Mouse (Mus musculus): ENCODE measurements around the gene Mast4. TPM values are rescaled to one million over a fixed set of nuclear protein-coding genes. Genes with fewer than 3 reads are reported as not detected.
A peak's percentile ranks its signal among the peaks of the same experiment; 100 is the strongest.

Mast4 gene
- polyA plus RNA-seq, 1 experiment from 2014 or later = 19.5 TPM

- Histone ChIP-seq H3K27me3 (ENCODE audit: control insufficient read depth, insufficient read depth, low read length) (no peaks in the 10 kb centered on the region), H3K9me3 (ENCODE audit: control insufficient read depth, low read length) (no peaks in the 10 kb centered on the region), H3K4me2 (ENCODE audit: low read depth) (no peak overlapping the region), H3K27ac (ENCODE audit: low read depth, low read length) (no peak overlapping the region), H3K4me3 (ENCODE audit: low read depth, low read length) (no peak overlapping the region), H3K9ac (ENCODE audit: low read length) (no peak overlapping the region), H3K36me3 (ENCODE audit: control insufficient read depth, insufficient read depth, low read length) (no peaks in the 10 kb centered on the region), H3K4me1 (ENCODE audit: control insufficient read depth, insufficient read depth, low read length) (peaks cover 7% of the 10 kb centered on the region; the same call in 1 of the 2 replicates)
- whole genome bisulfite sequencing = 58% methylated on average over 6 of the region's 6 CpGs
- ATAC-seq (ENCODE audit: insufficient read depth, low FRiP score, low TSS enrichment) = no peak
- no peak for DNase-seq (ENCODE audit: low spot score)
Observed at GRCm38 (mm10) chr13:102878631-102879030, 455.7 kb downstream of the Mast4 start.

DNA sequence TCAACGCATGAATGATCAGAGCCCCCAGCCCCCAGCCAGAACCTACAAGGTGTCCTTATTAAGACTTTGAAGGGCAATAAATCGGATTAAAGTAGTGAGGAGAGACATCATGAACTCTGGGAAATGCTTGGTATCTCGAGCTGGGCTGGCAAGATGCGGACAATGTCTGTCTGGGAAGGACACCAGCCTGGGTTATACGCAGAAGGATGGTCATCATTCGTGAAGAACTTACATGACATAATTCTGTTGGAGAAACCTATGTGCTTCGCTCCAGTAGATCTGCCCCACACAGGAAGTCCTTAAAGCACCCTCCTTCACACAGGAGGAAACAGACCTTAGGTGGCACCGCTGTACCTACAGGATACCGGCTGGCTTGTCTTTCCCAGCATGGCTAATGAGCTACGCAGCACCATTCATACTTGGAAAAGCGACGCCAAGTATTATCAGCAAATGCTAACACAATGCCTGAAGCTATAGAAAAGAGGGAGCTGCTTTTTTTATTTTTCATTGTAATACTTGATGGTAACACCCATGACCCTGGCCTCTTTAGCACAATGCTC is 456.5 kb downstream of the Mast4 start:
- Histone ChIP-seq H3K4me1 (ENCODE audit: control insufficient read depth, insufficient read depth, low read length) (peaks cover 7% of the 10 kb centered on the region; the same call in 1 of the 2 replicates), H3K36me3 (ENCODE audit: control insufficient read depth, insufficient read depth, low read length) (no peaks in the 10 kb centered on the region), H3K27ac (ENCODE audit: low read depth, low read length) (no peak overlapping the region), H3K4me3 (ENCODE audit: low read depth, low read length) (no peak overlapping the region), H3K9me3 (ENCODE audit: control insufficient read depth, low read length) (no peaks in the 10 kb centered on the region), H3K27me3 (ENCODE audit: control insufficient read depth, insufficient read depth, low read length) (no peaks in the 10 kb centered on the region), H3K9ac (ENCODE audit: low read length) (no peak overlapping the region), H3K4me2 (ENCODE audit: low read depth) (no peak overlapping the region)
- WGBS = 88% methylated on average over 12 of the region's 12 CpGs
- no peak for DNase-seq (ENCODE audit: low spot score)
- no peak for ATAC-seq (ENCODE audit: insufficient read depth, low FRiP score, low TSS enrichment)

- Histone ChIP-seq H3K4me1 (ENCODE audit: control insufficient read depth, insufficient read depth, low read length) (peaks cover 7% of the 10 kb centered on the region; the same call in 1 of the 2 replicates), H3K27ac (ENCODE audit: low read depth, low read length) (no peak overlapping the region), H3K27me3 (ENCODE audit: control insufficient read depth, insufficient read depth, low read length) (no peaks in the 10 kb centered on the region), H3K9ac (ENCODE audit: low read length) (no peak overlapping the region), H3K4me2 (ENCODE audit: low read depth) (no peak overlapping the region), H3K9me3 (ENCODE audit: control insufficient read depth, low read length) (no peaks in the 10 kb centered on the region), H3K4me3 (ENCODE audit: low read depth, low read length) (no peak overlapping the region), H3K36me3 (ENCODE audit: control insufficient read depth, insufficient read depth, low read length) (no peaks in the 10 kb centered on the region)
- no peak for ATAC-seq (ENCODE audit: insufficient read depth, low FRiP score, low TSS enrichment)
- no peak for DNase-seq (ENCODE audit: low spot score)
- WGBS = 72% methylated on average over 8 of the region's 8 CpGs
Observed at GRCm38 (mm10) chr13:102877154-102877553, 457.1 kb downstream of the Mast4 start.

GRCm38 (mm10) chr13:102875520-102875919 is 458.8 kb downstream of the Mast4 start:
- Histone ChIP-seq H3K4me2 (ENCODE audit: low read depth) (no peak overlapping the region), H3K9ac (ENCODE audit: low read length) (no peak overlapping the region), H3K27ac (ENCODE audit: low read depth, low read length) (no peak overlapping the region), H3K9me3 (ENCODE audit: control insufficient read depth, low read length) (no peaks in the 10 kb centered on the region), H3K4me3 (ENCODE audit: low read depth, low read length) (no peak overlapping the region), H3K36me3 (ENCODE audit: control insufficient read depth, insufficient read depth, low read length) (no peaks in the 10 kb centered on the region), H3K27me3 (ENCODE audit: control insufficient read depth, insufficient read depth, low read length) (no peaks in the 10 kb centered on the region), H3K4me1 (ENCODE audit: control insufficient read depth, insufficient read depth, low read length) (peaks cover 7% of the 10 kb centered on the region; the same call in 1 of the 2 replicates)
- WGBS = 32% methylated on average over 8 of the region's 8 CpGs
- DNase-seq (ENCODE audit: low spot score) (no peak), ATAC-seq (ENCODE audit: insufficient read depth, low FRiP score, low TSS enrichment) (no peak)

DNA sequence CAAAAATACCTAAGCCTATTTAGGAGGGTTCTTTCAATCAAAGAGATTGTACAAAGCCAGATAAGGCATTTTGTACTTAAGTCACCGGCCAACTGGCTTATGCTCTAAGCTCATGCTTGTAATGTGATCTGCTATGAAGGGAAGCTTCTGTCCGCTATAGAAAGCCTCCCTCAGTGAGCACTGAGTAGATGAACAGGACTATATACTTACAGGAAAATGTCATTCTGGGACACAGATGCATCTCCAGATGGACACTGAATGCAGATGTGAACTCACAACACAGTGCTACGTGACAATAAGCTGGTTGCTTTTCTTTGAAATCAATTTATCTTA is 459.2 kb downstream of the Mast4 start:
- ATAC-seq (ENCODE audit: insufficient read depth, low FRiP score, low TSS enrichment) (no peak), DNase-seq (ENCODE audit: low spot score) (no peak)
- Histone ChIP-seq H3K4me2 (ENCODE audit: low read depth) (no peak overlapping the region), H3K9me3 (ENCODE audit: control insufficient read depth, low read length) (no peaks in the 10 kb centered on the region), H3K9ac (ENCODE audit: low read length) (no peak overlapping the region), H3K27ac (ENCODE audit: low read depth, low read length) (no peak overlapping the region), H3K27me3 (ENCODE audit: control insufficient read depth, insufficient read depth, low read length) (no peaks in the 10 kb centered on the region), H3K4me1 (ENCODE audit: control insufficient read depth, insufficient read depth, low read length) (peaks cover 7% of the 10 kb centered on the region; the same call in 1 of the 2 replicates), H3K36me3 (ENCODE audit: control insufficient read depth, insufficient read depth, low read length) (no peaks in the 10 kb centered on the region), H3K4me3 (ENCODE audit: low read depth, low read length) (no peak overlapping the region)
- 42% methylated on average over 3 of the region's 3 CpGs for WGBS

GRCm38 (mm10) chr13:102874465-102875143 is 459.7 kb downstream of the Mast4 start:
- Histone ChIP-seq H3K9ac (ENCODE audit: low read length) (no peak overlapping the region), H3K27ac (ENCODE audit: low read depth, low read length) (no peak overlapping the region), H3K27me3 (ENCODE audit: control insufficient read depth, insufficient read depth, low read length) (no peaks in the 10 kb centered on the region), H3K4me1 (ENCODE audit: control insufficient read depth, insufficient read depth, low read length) (peaks cover 7% of the 10 kb centered on the region; the same call in 1 of the 2 replicates), H3K9me3 (ENCODE audit: control insufficient read depth, low read length) (no peaks in the 10 kb centered on the region), H3K36me3 (ENCODE audit: control insufficient read depth, insufficient read depth, low read length) (no peaks in the 10 kb centered on the region), H3K4me3 (ENCODE audit: low read depth, low read length) (no peak overlapping the region), H3K4me2 (ENCODE audit: low read depth) (no peak overlapping the region)
- DNase-seq (ENCODE audit: low spot score) (peak; percentile 50), ATAC-seq (ENCODE audit: insufficient read depth, low FRiP score, low TSS enrichment) (no peak)
- 71% methylated on average over 14 of the region's 14 CpGs for WGBS

DNA sequence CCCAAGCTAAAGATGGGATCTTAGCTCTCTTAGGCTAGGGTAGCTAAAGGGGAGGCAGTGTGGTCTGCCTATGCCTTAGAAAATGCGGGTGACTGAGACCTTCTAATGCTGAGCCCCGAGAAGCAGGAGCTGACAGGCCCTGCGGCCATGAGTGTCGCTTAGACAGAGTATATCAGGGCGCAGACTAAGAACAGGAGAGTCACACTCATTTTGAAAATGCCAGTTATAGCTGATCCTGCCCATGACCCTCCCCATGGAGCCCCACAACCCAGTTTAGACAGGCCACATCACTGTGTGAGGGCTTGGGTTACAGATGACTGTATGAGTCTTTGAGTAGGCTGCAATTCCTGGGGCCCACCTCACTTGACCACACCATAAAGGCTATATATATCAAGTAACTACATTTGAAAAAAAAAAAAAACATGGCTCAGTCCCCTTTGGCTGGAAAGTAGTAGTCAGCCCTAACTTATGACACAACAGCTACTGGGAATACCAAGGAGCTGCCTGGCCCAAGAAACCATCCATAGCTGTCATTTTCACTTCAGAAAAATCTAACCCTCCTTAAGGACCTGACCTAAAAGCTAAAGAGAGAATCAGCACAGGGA is 460.8 kb downstream of the Mast4 start:
- H3K36me3 ChIP-seq (ENCODE audit: control insufficient read depth, insufficient read depth, low read length) = no peaks in the 10 kb centered on the region
- H3K27ac ChIP-seq (ENCODE audit: low read depth, low read length) = no peak overlapping the region
- no peak overlapping the region for H3K9ac ChIP-seq (ENCODE audit: low read length)
- ATAC-seq (ENCODE audit: insufficient read depth, low FRiP score, low TSS enrichment) = no peak
- no peak overlapping the region for H3K4me3 ChIP-seq (ENCODE audit: low read depth, low read length)
- H3K4me2 ChIP-seq (ENCODE audit: low read depth) = no peak overlapping the region
- peaks cover 7% of the 10 kb centered on the region; the same call in 1 of the 2 replicates for H3K4me1 ChIP-seq (ENCODE audit: control insufficient read depth, insufficient read depth, low read length)
- H3K27me3 ChIP-seq (ENCODE audit: control insufficient read depth, insufficient read depth, low read length) = no peaks in the 10 kb centered on the region
- 94% methylated on average over 5 of the region's 5 CpGs for WGBS
- 0 out of 2 replicates have a peak, but pooled peaks cover 1% of the 10 kb centered on the region for H3K9me3 ChIP-seq (ENCODE audit: control insufficient read depth, low read length)
- no peak for DNase-seq (ENCODE audit: low spot score)

DNA sequence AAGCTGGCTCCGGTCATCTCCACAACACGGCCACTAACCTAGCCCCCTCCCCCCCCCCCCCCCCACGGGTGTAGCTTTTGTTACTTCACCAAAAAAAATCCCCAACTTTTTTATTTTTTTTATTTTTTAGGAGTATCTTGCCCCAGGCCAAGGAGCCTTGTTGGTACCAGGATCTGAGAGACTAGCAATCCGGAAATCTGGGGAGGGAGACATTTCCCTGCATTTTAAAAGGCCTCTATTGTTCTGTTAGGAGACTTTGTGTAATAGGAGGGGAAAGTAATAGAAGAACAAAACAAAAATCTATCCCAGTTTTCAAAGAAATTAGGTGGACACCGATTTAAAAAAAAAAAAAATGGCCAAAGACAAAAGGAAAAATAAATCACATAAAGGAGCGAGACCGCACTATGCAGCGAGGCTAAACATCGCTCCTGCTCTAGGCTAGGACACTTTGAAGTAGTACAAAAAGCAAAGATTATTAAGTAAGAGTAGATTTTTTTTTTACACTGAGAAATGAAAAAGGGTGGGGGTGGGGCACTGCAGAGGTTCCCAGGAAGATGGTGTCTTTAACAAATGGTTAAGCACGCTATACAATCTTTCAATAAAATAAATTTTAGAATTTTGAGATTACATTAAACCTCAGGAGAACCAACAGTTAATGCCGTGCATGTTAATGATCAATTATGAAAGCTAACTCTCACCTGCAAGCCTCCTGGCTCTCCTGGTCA is 462.8 kb downstream of the Mast4 start:
- Histone ChIP-seq H3K27ac (ENCODE audit: low read depth, low read length) (no peak overlapping the region), H3K27me3 (ENCODE audit: control insufficient read depth, insufficient read depth, low read length) (no peaks in the 10 kb centered on the region), H3K4me3 (ENCODE audit: low read depth, low read length) (no peak overlapping the region), H3K9ac (ENCODE audit: low read length) (no peak overlapping the region), H3K4me1 (ENCODE audit: control insufficient read depth, insufficient read depth, low read length) (peaks cover 4% of the 10 kb centered on the region; the same call in 1 of the 2 replicates), H3K36me3 (ENCODE audit: control insufficient read depth, insufficient read depth, low read length) (no peaks in the 10 kb centered on the region), H3K9me3 (ENCODE audit: control insufficient read depth, low read length) (0 out of 2 replicates have a peak, but pooled peaks cover 3% of the 10 kb centered on the region), H3K4me2 (ENCODE audit: low read depth) (no peak overlapping the region)
- WGBS = 66% methylated on average over 11 of the region's 11 CpGs
- DNase-seq (ENCODE audit: low spot score) (no peak), ATAC-seq (ENCODE audit: insufficient read depth, low FRiP score, low TSS enrichment) (no peak)
